Mouse (Mus musculus): ENCODE measurements around the gene Rlbp1.

GRCm38 (mm10) chr7:79388671-79389206, 1.9 kb upstream of the Rlbp1 start:
- TF ChIP-seq CTCF (conservative IDR thresholded peaks at IDR 0.05; ENCODE audit: insufficient read depth, insufficient read length, low read depth, low read length) (no peak), POLR2A (IDR thresholded peaks at IDR 0.05; ENCODE audit: low read depth, low read length) (no peak)

Data from kidney, adult 2 months (tissue).